In the genomic region with DNA sequence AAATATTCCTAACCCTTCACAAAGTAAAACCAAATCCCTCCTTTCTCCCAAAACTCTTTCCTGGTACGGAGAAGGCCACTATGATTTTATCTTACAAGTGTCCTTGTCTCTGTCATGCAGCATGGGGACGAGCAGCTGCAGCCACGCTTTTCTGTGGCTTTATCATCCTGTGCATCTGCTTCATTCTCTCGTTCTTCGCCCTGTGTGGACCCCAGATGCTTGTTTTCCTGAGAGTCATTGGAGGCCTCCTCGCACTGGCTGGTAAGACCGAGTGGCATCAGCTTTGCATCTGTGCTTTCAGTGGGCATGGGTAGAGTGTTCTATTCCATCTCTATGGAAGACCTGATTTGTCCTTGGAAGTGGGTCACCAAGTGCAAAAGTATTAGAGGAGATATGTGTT, we compare ENCODE assay signal across 25 mouse cellular contexts.
"Had no signal": no experiment of that assay in that cellular context is flagged by ENCODE, and none has a peak within 500 bp of the region (broad histone marks: within the 10 kb centered on the region; RNA-seq: fewer than 3 reads in every experiment).

No protein-coding gene starts in this region.

- H3K4me1 ChIP-seq: intestine, embryonic 15.5 days; limb, embryonic 13.5 days had no signal

- H3K27ac ChIP-seq: gastrocnemius, adult 2 months; heart, adult 2 months; heart, embryonic 13.5 days; heart, embryonic 15.5 days; hindbrain, embryonic 10.5 days; hindbrain, embryonic 12.5 days; hindbrain, embryonic 14.5 days; intestine, embryonic 15.5 days; layer of hippocampus, adult 2 months; left cerebral cortex, adult 2 months; limb, embryonic 13.5 days had no signal

- H3K4me2 ChIP-seq: heart, embryonic 11.5 days; heart, embryonic 13.5 days; heart, embryonic 15.5 days; hindbrain, embryonic 12.5 days; hindbrain, embryonic 14.5 days; intestine, embryonic 15.5 days; limb, embryonic 13.5 days had no signal

- H3K4me3 ChIP-seq: gastrocnemius, adult 2 months; heart, adult 2 months; heart, embryonic 13.5 days; heart, embryonic 15.5 days; hindbrain, embryonic 10.5 days; hindbrain, embryonic 12.5 days; intestine, embryonic 15.5 days; layer of hippocampus, adult 2 months; left cerebral cortex, adult 2 months; limb, embryonic 13.5 days had no signal

- H3K9ac ChIP-seq: heart, embryonic 13.5 days; heart, embryonic 15.5 days; hindbrain, embryonic 12.5 days; hindbrain, embryonic 14.5 days; intestine, embryonic 15.5 days; limb, embryonic 13.5 days had no signal

- DNase-seq: gastrocnemius, adult 2 months; gastrocnemius, postnatal 10 days; gastrocnemius, postnatal 25 days; heart, adult 2 months; heart, postnatal 4 days; kidney, adult 18-20 months; kidney, adult 8-10 months; kidney, postnatal 10 days; kidney, postnatal 25 days; kidney, postnatal 4 days; left cerebral cortex, postnatal 4 days had no signal

- H3K36me3 ChIP-seq: hindbrain, embryonic 10.5 days; hindbrain, embryonic 12.5 days; intestine, embryonic 15.5 days; limb, embryonic 13.5 days had no signal

- H3K9me3 ChIP-seq: heart, embryonic 13.5 days; heart, embryonic 15.5 days; hindbrain, embryonic 10.5 days; hindbrain, embryonic 12.5 days; intestine, embryonic 15.5 days; limb, embryonic 13.5 days had no signal

- H3K27me3 ChIP-seq: heart, embryonic 13.5 days; hindbrain, embryonic 12.5 days; intestine, embryonic 15.5 days had no signal

- ATAC-seq: forebrain, embryonic 16.5 days; hindbrain, embryonic 16.5 days; inflammation-experienced regulatory T-cells, adult 6 months; intestine, embryonic 15.5 days; intestine, postnatal 0 days had no signal
